Mouse (Mus musculus): ENCODE data around the gene Ppp1r13l. TPM values are rescaled to one million over a fixed set of nuclear protein-coding genes. Genes with fewer than 3 reads are reported as not detected.

The Ppp1r13l gene
- polyA plus RNA-seq, 1 experiment from 2014 or later, result 9.6 TPM

- no peak for ATAC-seq (ENCODE audit: insufficient number of reproducible peaks, insufficient read depth, low FRiP score, low read depth)
- Histone ChIP-seq H3K27ac (ENCODE audit: low read length) (no peak overlapping the region), H3K4me3 (ENCODE audit: low read depth, low read length) (no peak overlapping the region), H3K4me2 (replicated peaks; ENCODE audit: low read depth, low read length) (no peak overlapping the region), H3K4me1 (ENCODE audit: control insufficient read depth, insufficient read depth, low read length) (0 out of 2 replicates have a peak, but pooled peaks cover 6% of the 10 kb centered on the region), H3K27me3 (ENCODE audit: control insufficient read depth, insufficient read depth, low read length) (0 out of 2 replicates have a peak, but pooled peaks cover 4% of the 10 kb centered on the region), H3K36me3 (ENCODE audit: control insufficient read depth, insufficient read depth, low read length) (no peaks in the 10 kb centered on the region), H3K9me3 (ENCODE audit: control insufficient read depth, low read depth, low read length) (no peaks in the 10 kb centered on the region), H3K9ac (replicated peaks; ENCODE audit: low read depth, low read length) (no peak overlapping the region)
- WGBS, result 84% methylated on average over 9 of the region's 9 CpGs
Observed at GRCm38 (mm10) chr7:19402535-19403112, 43.1 kb downstream of the Ppp1r13l start.

DNA sequence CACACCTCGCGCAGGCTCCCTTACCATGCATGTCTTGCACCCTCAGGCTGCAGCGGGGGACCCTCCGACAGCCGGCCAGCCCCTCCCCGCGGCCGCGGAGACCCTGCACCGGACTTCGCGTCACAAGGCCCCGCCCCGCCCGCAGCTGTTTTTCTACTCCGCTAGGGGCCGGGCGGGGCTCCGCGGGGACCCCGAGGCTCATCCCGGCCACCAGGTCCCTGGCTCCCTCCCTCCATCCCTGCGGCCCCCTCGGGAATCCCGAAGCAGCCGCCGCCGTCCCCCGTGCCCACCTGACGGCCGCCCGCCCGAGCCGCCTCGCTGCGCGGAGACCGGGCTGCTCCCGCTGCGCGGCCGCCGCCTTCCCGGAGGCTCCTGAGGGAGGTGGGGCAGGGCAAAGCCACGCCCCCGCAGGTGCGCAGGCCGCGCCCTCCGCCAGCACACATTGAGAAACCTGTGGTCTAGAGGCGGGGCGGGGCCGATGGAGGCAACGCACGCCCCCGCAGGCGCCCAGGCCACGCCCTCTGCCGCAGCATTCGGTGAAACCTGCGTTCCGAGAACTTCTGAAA, 44.3 kb downstream of the Ppp1r13l start, which contains the start of gene Klc3:
Klc3 (minus strand) TSS at position 374 of the 566 bp plus-strand sequence.
- no peak within 1 kb of the TSS for H3K27ac ChIP-seq (ENCODE audit: low read length)
- peak; percentile 80 for ATAC-seq (ENCODE audit: insufficient number of reproducible peaks, insufficient read depth, low FRiP score, low read depth)
- no peaks in the 10 kb centered on the region for H3K36me3 ChIP-seq (ENCODE audit: control insufficient read depth, insufficient read depth, low read length)
- peak within 1 kb of the TSS; percentile 56 for H3K4me3 ChIP-seq (ENCODE audit: low read depth, low read length)
- 1% methylated on average over 53 of the region's 62 CpGs for WGBS
- H3K4me1 ChIP-seq (ENCODE audit: control insufficient read depth, insufficient read depth, low read length), result 0 out of 2 replicates have a peak, but pooled peaks cover 6% of the 10 kb centered on the region
- peak within 1 kb of the TSS; percentile 77 for H3K4me2 ChIP-seq (replicated peaks; ENCODE audit: low read depth, low read length)
- no peaks in the 10 kb centered on the region for H3K9me3 ChIP-seq (ENCODE audit: control insufficient read depth, low read depth, low read length)
- peak within 1 kb of the TSS; percentile 41 for H3K9ac ChIP-seq (replicated peaks; ENCODE audit: low read depth, low read length)
- H3K27me3 ChIP-seq (ENCODE audit: control insufficient read depth, insufficient read depth, low read length), result 0 out of 2 replicates have a peak, but pooled peaks cover 4% of the 10 kb centered on the region

DNA sequence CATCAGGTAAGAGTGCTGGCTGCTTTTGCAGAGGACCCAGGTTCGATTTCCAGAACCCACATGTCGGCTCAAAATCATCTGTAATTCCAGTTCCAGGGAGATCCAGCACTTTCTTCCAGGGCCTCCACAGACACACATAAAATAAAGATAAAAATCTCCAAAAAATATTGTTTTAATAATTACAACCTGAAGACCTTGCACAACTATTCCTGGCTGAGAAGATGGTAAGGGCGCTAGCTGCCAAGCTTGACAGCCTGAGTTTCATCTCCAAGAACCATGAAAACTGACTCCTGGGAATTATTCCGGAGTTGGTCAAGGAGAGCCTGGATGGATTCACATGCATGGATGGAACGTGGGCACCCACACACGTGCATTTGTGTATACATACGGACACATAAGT, 44.9 kb downstream of the Ppp1r13l start, which contains the start of gene Ckm:
Ckm (plus strand) TSS at position 301 of the 400 bp plus-strand sequence.
- 0 out of 2 replicates have a peak, but pooled peaks cover 4% of the 10 kb centered on the region for H3K4me1 ChIP-seq (ENCODE audit: control insufficient read depth, insufficient read depth, low read length)
- H3K27ac ChIP-seq (ENCODE audit: low read length), result no peak within 1 kb of the TSS
- H3K9me3 ChIP-seq (ENCODE audit: control insufficient read depth, low read depth, low read length), result no peaks in the 10 kb centered on the region
- no peaks in the 10 kb centered on the region for H3K36me3 ChIP-seq (ENCODE audit: control insufficient read depth, insufficient read depth, low read length)
- H3K27me3 ChIP-seq (ENCODE audit: control insufficient read depth, insufficient read depth, low read length), result 0 out of 2 replicates have a peak, but pooled peaks cover 4% of the 10 kb centered on the region
- H3K4me2 ChIP-seq (replicated peaks; ENCODE audit: low read depth, low read length), result peak within 1 kb of the TSS; percentile 77
- WGBS, result 50% methylated on average over 7 of the region's 7 CpGs
- peak within 1 kb of the TSS; percentile 56 for H3K4me3 ChIP-seq (ENCODE audit: low read depth, low read length)
- no peak for ATAC-seq (ENCODE audit: insufficient number of reproducible peaks, insufficient read depth, low FRiP score, low read depth)
- H3K9ac ChIP-seq (replicated peaks; ENCODE audit: low read depth, low read length), result peak within 1 kb of the TSS; percentile 41

DNA sequence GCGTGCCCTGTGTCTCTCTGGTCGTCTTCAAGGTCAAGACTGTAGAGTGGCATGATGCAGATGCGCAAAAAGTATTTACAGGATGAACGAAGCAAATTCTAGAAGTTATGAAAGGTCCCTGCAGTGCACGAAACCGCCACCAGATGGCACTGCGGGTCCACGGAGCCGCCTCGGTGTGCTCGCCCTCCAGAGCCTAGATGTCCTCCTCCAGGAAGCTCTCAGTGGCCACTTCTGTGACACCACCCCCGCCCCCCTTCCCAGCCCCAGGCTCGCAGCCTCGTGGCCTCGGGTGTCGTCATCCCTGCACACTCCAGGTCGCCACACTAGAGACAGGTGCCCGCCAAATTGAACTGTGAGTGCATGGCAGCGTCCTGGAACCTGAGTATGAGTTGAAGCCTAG, 45.9 kb downstream of the Ppp1r13l start:
- Histone ChIP-seq H3K4me1 (ENCODE audit: control insufficient read depth, insufficient read depth, low read length) (no peaks in the 10 kb centered on the region), H3K9me3 (ENCODE audit: control insufficient read depth, low read depth, low read length) (no peaks in the 10 kb centered on the region), H3K4me2 (replicated peaks; ENCODE audit: low read depth, low read length) (peak overlapping the region; percentile 28; the same call in 1 of the 2 replicates), H3K27ac (ENCODE audit: low read length) (no peak overlapping the region), H3K36me3 (ENCODE audit: control insufficient read depth, insufficient read depth, low read length) (no peaks in the 10 kb centered on the region), H3K9ac (replicated peaks; ENCODE audit: low read depth, low read length) (no peak overlapping the region), H3K4me3 (ENCODE audit: low read depth, low read length) (no peak overlapping the region), H3K27me3 (ENCODE audit: control insufficient read depth, insufficient read depth, low read length) (0 out of 2 replicates have a peak, but pooled peaks cover 4% of the 10 kb centered on the region)
- WGBS, result 3% methylated on average over 19 of the region's 19 CpGs
- peak; percentile 57; the same call in 1 of the 2 replicates for ATAC-seq (ENCODE audit: insufficient number of reproducible peaks, insufficient read depth, low FRiP score, low read depth)

DNA sequence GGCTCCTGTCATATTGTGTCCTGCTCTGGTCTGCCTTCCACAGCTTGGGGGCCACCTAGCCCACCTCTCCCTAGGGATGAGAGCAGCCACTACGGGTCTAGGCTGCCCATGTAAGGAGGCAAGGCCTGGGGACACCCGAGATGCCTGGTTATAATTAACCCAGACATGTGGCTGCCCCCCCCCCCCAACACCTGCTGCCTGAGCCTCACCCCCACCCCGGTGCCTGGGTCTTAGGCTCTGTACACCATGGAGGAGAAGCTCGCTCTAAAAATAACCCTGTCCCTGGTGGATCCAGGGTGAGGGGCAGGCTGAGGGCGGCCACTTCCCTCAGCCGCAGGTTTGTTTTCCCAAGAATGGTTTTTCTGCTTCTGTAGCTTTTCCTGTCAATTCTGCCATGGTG, 50.2 kb downstream of the Ppp1r13l start:
- 49% methylated on average over 6 of the region's 6 CpGs for whole genome bisulfite sequencing
- no peaks in the 10 kb centered on the region for H3K27me3 ChIP-seq (ENCODE audit: control insufficient read depth, insufficient read depth, low read length)
- no peak overlapping the region for H3K4me3 ChIP-seq (ENCODE audit: low read depth, low read length)
- H3K4me1 ChIP-seq (ENCODE audit: control insufficient read depth, insufficient read depth, low read length), result no peaks in the 10 kb centered on the region
- H3K36me3 ChIP-seq (ENCODE audit: control insufficient read depth, insufficient read depth, low read length), result no peaks in the 10 kb centered on the region
- H3K9ac ChIP-seq (replicated peaks; ENCODE audit: low read depth, low read length), result no peak overlapping the region
- H3K27ac ChIP-seq (ENCODE audit: low read length), result no peak overlapping the region
- no peak for ATAC-seq (ENCODE audit: insufficient number of reproducible peaks, insufficient read depth, low FRiP score, low read depth)
- 0 out of 2 replicates have a peak, but pooled peaks cover 4% of the 10 kb centered on the region for H3K9me3 ChIP-seq (ENCODE audit: control insufficient read depth, low read depth, low read length)
- H3K4me2 ChIP-seq (replicated peaks; ENCODE audit: low read depth, low read length), result no peak overlapping the region

DNA sequence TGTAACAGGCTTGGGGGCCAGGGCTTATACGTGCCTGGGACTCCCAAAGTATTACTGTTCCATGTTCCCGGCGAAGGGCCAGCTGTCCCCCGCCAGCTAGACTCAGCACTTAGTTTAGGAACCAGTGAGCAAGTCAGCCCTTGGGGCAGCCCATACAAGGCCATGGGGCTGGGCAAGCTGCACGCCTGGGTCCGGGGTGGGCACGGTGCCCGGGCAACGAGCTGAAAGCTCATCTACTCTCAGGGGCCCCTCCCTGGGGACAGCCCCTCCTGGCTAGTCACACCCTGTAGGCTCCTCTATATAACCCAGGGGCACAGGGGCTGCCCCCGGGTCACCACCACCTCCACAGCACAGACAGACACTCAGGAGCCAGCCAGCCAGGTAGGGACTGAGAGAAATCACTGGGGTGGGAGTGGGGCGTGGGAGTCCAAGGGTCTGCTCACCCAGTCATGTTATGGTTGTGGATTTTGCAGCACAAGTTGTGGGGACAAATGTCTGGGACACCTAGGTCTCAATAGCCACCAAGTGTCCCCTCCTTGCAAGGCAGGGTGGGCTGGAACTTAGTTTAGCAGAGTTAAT, 51.3 kb downstream of the Ppp1r13l start:
- 0 out of 2 replicates have a peak, but pooled peaks cover 4% of the 10 kb centered on the region for H3K9me3 ChIP-seq (ENCODE audit: control insufficient read depth, low read depth, low read length)
- H3K4me1 ChIP-seq (ENCODE audit: control insufficient read depth, insufficient read depth, low read length), result no peaks in the 10 kb centered on the region
- H3K27me3 ChIP-seq (ENCODE audit: control insufficient read depth, insufficient read depth, low read length), result no peaks in the 10 kb centered on the region
- H3K9ac ChIP-seq (replicated peaks; ENCODE audit: low read depth, low read length), result no peak overlapping the region
- H3K36me3 ChIP-seq (ENCODE audit: control insufficient read depth, insufficient read depth, low read length), result no peaks in the 10 kb centered on the region
- no peak overlapping the region for H3K4me3 ChIP-seq (ENCODE audit: low read depth, low read length)
- H3K4me2 ChIP-seq (replicated peaks; ENCODE audit: low read depth, low read length), result no peak overlapping the region
- WGBS, result 80% methylated on average over 11 of the region's 11 CpGs
- ATAC-seq (ENCODE audit: insufficient number of reproducible peaks, insufficient read depth, low FRiP score, low read depth), result no peak
- no peak overlapping the region for H3K27ac ChIP-seq (ENCODE audit: low read length)

DNA sequence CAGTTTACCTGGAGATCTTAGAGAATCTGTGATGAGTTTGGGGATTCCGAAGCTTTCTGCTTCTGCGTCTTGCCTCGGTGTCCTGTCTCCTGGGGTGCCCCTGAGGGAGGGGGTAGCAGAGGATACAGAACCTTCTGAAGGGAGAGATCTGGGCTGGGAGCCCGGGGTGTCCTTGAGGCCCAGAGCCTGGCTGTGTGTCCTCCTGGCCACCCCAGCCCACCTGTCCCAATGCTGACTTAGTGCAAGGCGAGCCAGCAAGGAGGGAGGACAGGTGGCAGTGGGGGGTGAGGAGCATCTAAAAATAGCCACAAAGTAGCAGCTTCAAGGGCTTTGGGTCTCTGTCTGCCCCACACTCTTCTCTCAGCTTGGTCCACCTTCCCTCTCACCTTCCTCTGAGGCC, 52.2 kb downstream of the Ppp1r13l start:
- 77% methylated on average over 5 of the region's 5 CpGs for WGBS
- no peak for ATAC-seq (ENCODE audit: insufficient number of reproducible peaks, insufficient read depth, low FRiP score, low read depth)

GRCm38 (mm10) chr7:19413525-19413924, 54.0 kb downstream of the Ppp1r13l start:
- Histone ChIP-seq H3K27ac (ENCODE audit: low read length) (no peak overlapping the region), H3K27me3 (ENCODE audit: control insufficient read depth, insufficient read depth, low read length) (0 out of 2 replicates have a peak, but pooled peaks cover 4% of the 10 kb centered on the region), H3K9ac (replicated peaks; ENCODE audit: low read depth, low read length) (no peak overlapping the region), H3K4me1 (ENCODE audit: control insufficient read depth, insufficient read depth, low read length) (no peaks in the 10 kb centered on the region), H3K9me3 (ENCODE audit: control insufficient read depth, low read depth, low read length) (0 out of 2 replicates have a peak, but pooled peaks cover 4% of the 10 kb centered on the region), H3K4me2 (replicated peaks; ENCODE audit: low read depth, low read length) (no peak overlapping the region), H3K36me3 (ENCODE audit: control insufficient read depth, insufficient read depth, low read length) (no peaks in the 10 kb centered on the region), H3K4me3 (ENCODE audit: low read depth, low read length) (no peak overlapping the region)
- no peak for ATAC-seq (ENCODE audit: insufficient number of reproducible peaks, insufficient read depth, low FRiP score, low read depth)
- WGBS, result 84% methylated on average over 3 of the region's 3 CpGs

More for the DNA sequence above, 52.2 kb downstream of the Ppp1r13l start:
- Histone ChIP-seq H3K36me3 (ENCODE audit: control insufficient read depth, insufficient read depth, low read length) (no peaks in the 10 kb centered on the region), H3K9me3 (ENCODE audit: control insufficient read depth, low read depth, low read length) (0 out of 2 replicates have a peak, but pooled peaks cover 4% of the 10 kb centered on the region), H3K9ac (replicated peaks; ENCODE audit: low read depth, low read length) (no peak overlapping the region), H3K27me3 (ENCODE audit: control insufficient read depth, insufficient read depth, low read length) (0 out of 2 replicates have a peak, but pooled peaks cover 2% of the 10 kb centered on the region), H3K4me2 (replicated peaks; ENCODE audit: low read depth, low read length) (no peak overlapping the region), H3K27ac (ENCODE audit: low read length) (no peak overlapping the region), H3K4me1 (ENCODE audit: control insufficient read depth, insufficient read depth, low read length) (no peaks in the 10 kb centered on the region), H3K4me3 (ENCODE audit: low read depth, low read length) (no peak overlapping the region)

All from stomach, embryonic 14.5 days (tissue).